Comparison of ENCODE assay signal across 9 mouse cellular contexts in the genomic region with DNA sequence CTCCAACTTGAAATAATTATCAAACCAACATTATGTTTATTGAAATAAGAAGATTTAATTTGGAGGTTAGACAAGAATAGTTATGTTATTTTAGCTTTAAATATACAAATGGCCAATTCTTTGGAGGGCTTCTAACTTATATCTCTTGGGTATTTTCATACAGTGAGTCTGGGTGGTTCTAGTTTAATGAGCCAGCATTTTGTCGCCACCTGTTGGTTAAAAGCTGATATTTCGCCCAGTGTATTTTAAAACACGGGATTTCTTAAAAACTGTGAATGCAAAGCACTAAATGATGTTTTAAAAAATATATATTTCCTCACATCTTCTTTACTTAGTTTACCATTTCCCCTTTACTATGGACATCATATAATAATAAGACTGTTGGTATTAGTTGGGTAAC.
A peak's percentile ranks its signal among the peaks of the same experiment; 100 is the strongest.
DNase-seq lines count a peak whose midpoint lies in the region; ATAC-seq lines count a peak whose summit lies in the region.
"Had no signal": no experiment of that assay in that cellular context is flagged by ENCODE, and none has a peak within 500 bp of the region (broad histone marks: within the 10 kb centered on the region; RNA-seq: fewer than 3 reads in every experiment).

No protein-coding gene starts in this region.

- no peak for ATAC-seq in kidney, embryonic 14.5 days (ENCODE audit: low FRiP score, low TSS enrichment)

- DNase-seq in adrenal gland, postnatal 14 days = peak; percentile 14
- DNase-seq in adrenal gland, adult 2 months = no peak
- DNase-seq in kidney, postnatal 10 days = peak; percentile 28
- peak; percentile 3 for DNase-seq in CD4-positive helper T cell, adult 2 months (ENCODE audit: low read depth, low spot score)
- peak; percentile 9 to 41 for DNase-seq in kidney, postnatal 36 days
- peak; percentile 4 for DNase-seq in right cerebral cortex, postnatal 4 days
- no peak for DNase-seq in spleen, postnatal 10 days (ENCODE audit: low spot score in 2 of 2)

- H3K9me3 ChIP-seq in kidney, embryonic 14.5 days (ENCODE audit: control insufficient read depth, low read length) = no peaks in the 10 kb centered on the region
- H3K9me3 ChIP-seq: embryonic facial prominence, embryonic 12.5 days had no signal

- H3K4me2 ChIP-seq in kidney, embryonic 14.5 days (replicated peaks; ENCODE audit: low read depth, low read length) = no peak overlapping the region
- H3K4me2 ChIP-seq: embryonic facial prominence, embryonic 12.5 days had no signal

- no peaks in the 10 kb centered on the region for H3K36me3 ChIP-seq in kidney, embryonic 14.5 days (ENCODE audit: control insufficient read depth, insufficient read depth, low read length)
- H3K36me3 ChIP-seq: embryonic facial prominence, embryonic 12.5 days had no signal

- 10% methylated on average over 3 of the region's 3 CpGs for WGBS in kidney, embryonic 14.5 days

- no peaks in the 10 kb centered on the region for H3K4me1 ChIP-seq in kidney, embryonic 14.5 days (ENCODE audit: control insufficient read depth, insufficient read depth, low read length)
- H3K4me1 ChIP-seq: embryonic facial prominence, embryonic 12.5 days had no signal

- H3K27ac ChIP-seq in kidney, embryonic 14.5 days (ENCODE audit: low read depth, low read length) = no peak overlapping the region
- H3K27ac ChIP-seq: embryonic facial prominence, embryonic 12.5 days had no signal

- H3K4me3 ChIP-seq in kidney, embryonic 14.5 days (ENCODE audit: low read length) = no peak overlapping the region
- H3K4me3 ChIP-seq: embryonic facial prominence, embryonic 12.5 days had no signal

- no peak overlapping the region for H3K9ac ChIP-seq in kidney, embryonic 14.5 days (ENCODE audit: low read depth, low read length)
- H3K9ac ChIP-seq: embryonic facial prominence, embryonic 12.5 days had no signal

- H3K27me3 ChIP-seq in kidney, embryonic 14.5 days (ENCODE audit: control insufficient read depth, insufficient read depth, low read length) = peaks cover 3% of the 10 kb centered on the region; the same call in 1 of the 2 replicates

Comparison
In these comparisons a context has a peak if more than half of its experiments do, and no peak if none do; other contexts are left out.
1. DNase-seq: peak in adrenal gland, postnatal 14 days (single experiment), kidney, postnatal 10 days (single experiment), CD4-positive helper T cell, adult 2 months (single experiment), kidney, postnatal 36 days (2 of 2) and right cerebral cortex, postnatal 4 days (single experiment); none in adrenal gland, adult 2 months (single experiment) and spleen, postnatal 10 days (0 of 2).